Mouse (Mus musculus) kidney, adult 18-20 months (tissue): Measurements from ENCODE around the gene Vmn2r114.
"Not testable (repeated sequence)": the region's sequence is repeated elsewhere in the genome, so short reads cannot be mapped to it uniquely, and the experiment has no call there.

ENCODE experiments used
- DNase-seq: peaks from one replicate; pipeline ENCODE4 v3.0.0; 2021

The Vmn2r114 gene

DNA sequence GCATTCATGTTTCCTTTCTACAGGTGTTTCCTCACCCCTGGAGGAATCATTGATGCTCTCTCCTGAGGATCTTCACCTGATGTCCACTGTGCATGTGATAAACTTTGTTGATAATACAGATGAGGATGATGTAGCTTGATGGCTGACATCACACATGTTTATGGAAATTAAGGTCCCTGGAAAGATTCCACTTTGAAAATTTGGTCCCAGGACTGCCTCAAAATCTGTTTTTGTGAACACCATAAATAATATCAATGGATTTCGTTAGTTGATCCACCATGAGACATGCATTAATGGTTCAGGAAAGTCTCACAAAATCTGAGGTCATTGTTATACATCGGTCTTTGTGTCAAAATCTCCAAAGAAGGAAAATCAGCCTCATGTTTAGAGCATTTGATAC, at the start of gene Vmn2r114:
Gene Vmn2r114, minus strand, starts transcription at position 101 of the 400 bp plus-strand sequence.
- not testable (repeated sequence) for DNase-seq

DNA sequence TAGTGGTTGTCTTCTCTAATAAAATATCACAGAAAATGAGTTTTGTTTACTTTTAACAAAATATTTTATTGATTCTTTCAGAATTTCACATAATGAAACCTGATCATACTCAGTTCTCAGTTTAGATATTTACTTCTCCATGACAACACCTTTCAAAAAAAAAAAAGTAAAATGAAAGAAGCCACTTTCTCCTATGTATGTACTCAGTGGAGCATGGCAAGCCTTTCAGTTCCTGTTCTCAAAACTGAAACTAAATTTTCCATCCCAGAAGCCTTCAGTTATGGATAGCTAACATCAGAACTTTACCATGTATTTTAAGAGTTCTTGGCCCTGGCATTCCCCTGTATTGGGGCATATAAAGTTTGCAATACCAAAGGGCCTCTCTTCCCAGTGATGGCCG, 39.3 kb upstream of the Vmn2r114 start:
- DNase-seq = no peak

DNA sequence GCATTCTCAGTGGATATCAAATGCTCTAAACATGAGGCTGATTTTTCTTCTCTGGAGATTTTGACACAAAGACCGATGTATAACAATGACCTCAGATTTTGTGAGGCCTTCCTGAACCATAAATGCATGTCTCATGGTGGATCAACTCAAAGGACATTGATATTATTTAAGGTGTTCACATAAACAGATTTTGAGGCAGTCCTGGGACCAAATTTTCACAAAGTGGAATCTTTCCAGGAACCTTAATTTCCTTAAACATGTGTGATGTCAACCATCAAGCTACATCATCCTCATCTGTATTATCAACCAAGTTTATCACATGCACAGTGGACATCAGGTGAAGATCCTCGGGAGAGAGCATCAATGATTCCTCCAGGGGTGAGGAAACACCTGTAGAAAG, 31.1 kb upstream of the Vmn2r114 start, which contains the start of gene Vmn2r115:
Gene Vmn2r115, plus strand, starts transcription at position 301 of the 400 bp plus-strand sequence.
- DNase-seq = not testable (repeated sequence)

GRCm38 (mm10) chr17:23330657-23331056, 18.3 kb upstream of the Vmn2r114 start:
- no peak for DNase-seq
